Mouse (Mus musculus): ENCODE measurements around the gene Samm50. TPM values are rescaled to one million over a fixed set of nuclear protein-coding genes. Genes with fewer than 3 reads are reported as not detected.
A peak's percentile ranks its signal among the peaks of the same experiment; 100 is the strongest.

Gene Samm50
- total RNA-seq, 2 experiments from 2014 or later: 93.6 to 102 TPM

DNA sequence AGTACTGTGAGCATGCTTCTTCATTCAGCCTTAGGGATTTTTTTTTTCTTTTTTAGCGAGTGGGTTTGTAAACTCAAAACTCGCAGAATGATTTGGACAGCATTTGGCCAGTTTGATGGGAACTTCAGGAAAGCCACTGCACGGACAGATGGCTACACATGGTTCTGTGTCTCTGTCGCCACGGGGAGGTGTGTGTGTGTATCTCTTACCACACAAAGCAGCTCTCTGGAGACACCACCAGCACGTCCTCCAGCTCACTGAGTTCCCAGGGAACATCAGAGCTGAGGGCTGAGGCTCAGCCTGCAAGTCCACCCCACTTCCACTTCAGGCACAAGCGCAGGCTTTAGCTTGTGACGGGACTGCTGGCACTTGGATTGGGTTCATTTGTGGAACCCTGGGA is 62.3 kb downstream of the Samm50 start:
- no peak for DNase-seq (ENCODE audit: low spot score in 2 of 2)
- Histone ChIP-seq H3K4me3 (no peak overlapping the region), H3K27ac (peak overlapping the region; percentile 93)
- TF ChIP-seq CTCF (conservative IDR thresholded peaks at IDR 0.05): no peak

DNA sequence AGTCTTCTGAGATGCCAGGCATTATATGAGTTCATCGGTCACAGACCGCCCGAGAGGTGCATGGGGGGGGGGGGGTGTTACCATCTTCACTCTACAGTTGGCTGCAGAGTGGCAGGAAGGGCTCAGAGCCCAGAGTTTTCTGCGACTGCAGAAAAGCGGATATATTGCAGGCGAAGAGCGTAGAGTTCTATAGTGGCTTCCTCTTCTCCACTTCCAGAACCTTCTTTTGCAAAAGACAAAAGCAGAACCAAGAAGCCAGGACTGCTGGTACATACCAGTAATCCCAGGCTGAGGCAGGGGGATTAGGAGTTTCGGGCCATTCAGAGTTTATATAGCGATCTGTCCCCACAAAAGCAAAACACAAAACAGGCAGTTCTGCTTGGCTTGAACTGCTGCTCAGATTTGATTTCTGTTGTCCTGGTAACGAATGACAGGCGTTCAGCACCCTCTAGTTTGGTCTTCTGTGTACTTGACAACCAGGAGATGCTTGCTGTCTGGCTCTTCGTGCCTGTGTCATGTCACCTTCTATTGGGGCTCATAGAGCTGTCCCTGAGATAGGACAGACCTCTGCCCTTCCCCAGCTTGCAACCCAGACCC is 64.3 kb downstream of the Samm50 start:
- no peak for TF ChIP-seq CTCF (conservative IDR thresholded peaks at IDR 0.05)
- DNase-seq (ENCODE audit: low spot score in 2 of 2): peak; percentile 32 to 61

DNA sequence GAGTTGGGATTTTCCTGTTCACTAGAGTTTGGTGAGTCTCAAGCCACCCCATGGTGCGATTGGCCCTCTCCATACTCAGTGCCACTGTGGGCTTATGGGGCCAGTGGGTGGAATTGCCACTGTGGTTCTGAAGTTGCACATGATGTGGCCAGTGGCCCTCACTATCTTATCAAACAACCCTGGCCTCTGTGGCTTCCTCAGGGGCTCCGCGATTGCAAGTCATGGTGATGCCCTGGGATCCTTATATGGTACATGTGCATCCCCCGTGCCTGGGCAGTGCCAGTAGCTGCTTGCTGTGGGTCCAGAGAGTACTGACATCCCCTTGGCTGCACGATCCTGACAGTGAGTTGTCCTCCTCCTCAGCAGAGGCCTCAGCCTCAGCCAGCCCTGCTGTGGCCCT is 64.8 kb downstream of the Samm50 start:
- Histone ChIP-seq H3K4me3 (peak overlapping the region; percentile 11; the same call in 1 of the 2 replicates), H3K27ac (peak overlapping the region; percentile 93)
- TF ChIP-seq CTCF (conservative IDR thresholded peaks at IDR 0.05): no peak
- DNase-seq (ENCODE audit: low spot score in 2 of 2): no peak

More for the DNA sequence above, 64.3 kb downstream of the Samm50 start:
- Histone ChIP-seq H3K4me3 (no peak overlapping the region; the same call in 1 of the 2 replicates), H3K27ac (peak overlapping the region; percentile 93)

DNA sequence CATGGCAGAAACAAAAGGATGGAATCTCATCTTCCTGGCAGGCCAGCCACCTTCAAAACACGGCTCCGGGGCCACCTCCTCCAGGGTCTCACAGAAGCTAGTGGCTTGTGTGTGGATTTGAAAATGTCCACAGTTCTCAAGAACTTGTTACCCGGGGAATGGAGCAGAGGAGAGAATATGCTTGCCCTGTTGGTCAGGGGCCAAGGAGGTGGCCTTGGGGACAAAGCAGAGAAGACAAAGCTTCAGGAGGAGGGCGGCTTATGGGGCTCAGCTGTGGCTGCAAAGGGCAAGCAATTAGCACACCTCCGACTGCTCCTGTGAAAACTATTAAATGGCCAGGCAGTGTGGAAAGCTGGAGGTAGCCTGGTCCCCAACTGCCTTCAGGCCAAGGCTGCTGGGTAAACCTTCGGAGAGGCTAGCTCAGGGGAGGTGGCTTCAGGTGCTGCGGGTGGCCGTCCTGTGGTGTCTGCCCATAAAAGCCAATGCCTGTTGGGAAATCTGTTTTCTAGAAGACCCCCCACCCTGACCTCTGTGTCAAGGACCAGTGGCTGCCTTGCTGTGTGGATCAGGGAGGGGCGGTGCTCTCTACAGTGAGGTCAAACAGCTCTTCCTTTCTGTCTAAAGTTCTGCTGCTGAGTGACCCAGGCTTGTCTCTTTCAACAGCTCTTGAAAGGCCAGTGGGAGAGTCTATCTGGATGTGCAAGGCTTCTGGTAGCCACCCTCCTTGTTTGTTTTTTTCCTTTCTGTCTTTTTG is 66.7 kb downstream of the Samm50 start:
- Histone ChIP-seq H3K27ac (peak overlapping the region; percentile 93), H3K4me3 (no peak overlapping the region)
- no peak for DNase-seq (ENCODE audit: low spot score in 2 of 2)
- no peak for TF ChIP-seq CTCF (conservative IDR thresholded peaks at IDR 0.05)

DNA sequence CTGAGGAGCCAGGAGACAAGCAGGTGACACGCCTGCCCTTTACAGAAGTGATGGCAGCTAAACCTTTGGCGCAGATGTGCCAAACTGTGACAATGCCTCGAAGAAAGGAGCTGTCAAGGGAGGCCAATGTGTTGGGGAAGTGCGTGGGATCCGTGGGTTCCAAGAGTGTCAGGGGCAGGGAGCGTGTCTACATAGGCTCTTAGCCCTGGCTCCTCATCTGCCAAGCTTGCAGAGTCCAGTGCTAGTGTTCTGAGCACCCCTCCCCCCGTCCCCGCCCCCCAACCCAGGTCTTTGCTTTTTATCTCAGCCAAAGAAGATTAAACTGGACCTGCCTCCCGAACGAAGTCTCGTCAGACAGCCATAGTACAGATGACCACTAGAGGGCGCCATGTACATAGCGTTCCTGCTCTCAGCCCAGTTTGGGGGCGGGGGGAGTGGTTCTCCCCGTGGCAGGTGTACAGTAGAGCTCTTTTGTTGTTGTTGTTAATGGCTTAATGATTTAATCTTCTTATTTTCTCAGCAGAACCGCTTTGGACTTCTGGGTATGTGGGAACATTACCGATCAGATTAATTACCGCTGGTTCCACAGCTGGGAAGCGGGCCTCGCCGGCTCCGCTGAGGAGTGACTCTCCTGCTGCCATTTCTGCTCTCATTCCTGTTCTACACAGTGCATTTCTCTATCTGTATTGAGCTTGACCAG is 68.2 kb downstream of the Samm50 start:
- Histone ChIP-seq H3K4me3 (peak overlapping the region; percentile 49), H3K27ac (peak overlapping the region; percentile 79)
- DNase-seq (ENCODE audit: low spot score in 2 of 2): peak; percentile 80 to 92
- peak; percentile 89 for TF ChIP-seq CTCF (conservative IDR thresholded peaks at IDR 0.05)

DNA sequence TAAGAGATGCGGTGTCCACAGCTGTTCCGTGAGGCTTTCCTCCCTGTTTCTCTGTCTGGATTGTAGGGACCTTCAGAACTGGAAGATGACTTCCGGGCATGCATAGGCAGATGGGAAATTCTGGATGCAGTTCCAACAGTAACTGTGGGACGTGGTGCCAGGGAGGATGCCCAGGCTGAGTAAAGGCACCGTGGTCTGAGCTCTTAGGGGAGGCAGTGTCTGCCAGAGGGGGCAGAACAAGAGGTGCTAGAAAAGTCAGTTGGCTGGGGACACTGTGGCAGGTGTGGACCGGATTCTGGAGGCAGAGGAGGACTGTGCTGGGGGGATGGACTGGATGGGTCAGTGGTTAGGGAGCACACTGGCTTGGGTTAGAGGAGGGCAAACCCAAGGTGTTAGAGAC is 70.6 kb downstream of the Samm50 start:
- DNase-seq (ENCODE audit: low spot score in 2 of 2): no peak
- H3K27ac ChIP-seq: no peak overlapping the region
- H3K4me3 ChIP-seq: no peak overlapping the region
- no peak for TF ChIP-seq CTCF (conservative IDR thresholded peaks at IDR 0.05)

DNA sequence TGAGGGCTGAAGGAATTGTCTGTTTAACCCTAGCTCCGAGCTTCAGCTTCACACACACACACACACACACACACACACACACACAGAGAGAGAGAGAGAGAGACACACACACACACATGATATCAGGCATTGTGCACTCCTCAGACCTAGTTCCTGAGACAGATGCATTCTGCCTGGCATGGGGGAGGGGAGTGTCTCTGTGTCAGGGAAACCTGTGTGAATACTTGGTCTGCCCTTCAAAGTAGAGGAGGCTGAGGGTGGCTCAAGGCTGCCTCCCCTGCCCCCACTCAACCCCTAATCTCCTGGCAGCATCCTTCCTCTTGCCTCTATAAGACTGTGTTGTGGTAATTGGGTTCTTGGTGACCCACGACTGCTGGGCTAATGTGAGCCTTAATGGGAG is 71.5 kb downstream of the Samm50 start:
- no peak for DNase-seq (ENCODE audit: low spot score in 2 of 2)
- TF ChIP-seq CTCF (conservative IDR thresholded peaks at IDR 0.05): no peak
- H3K4me3 ChIP-seq: no peak overlapping the region
- H3K27ac ChIP-seq: no peak overlapping the region

DNA sequence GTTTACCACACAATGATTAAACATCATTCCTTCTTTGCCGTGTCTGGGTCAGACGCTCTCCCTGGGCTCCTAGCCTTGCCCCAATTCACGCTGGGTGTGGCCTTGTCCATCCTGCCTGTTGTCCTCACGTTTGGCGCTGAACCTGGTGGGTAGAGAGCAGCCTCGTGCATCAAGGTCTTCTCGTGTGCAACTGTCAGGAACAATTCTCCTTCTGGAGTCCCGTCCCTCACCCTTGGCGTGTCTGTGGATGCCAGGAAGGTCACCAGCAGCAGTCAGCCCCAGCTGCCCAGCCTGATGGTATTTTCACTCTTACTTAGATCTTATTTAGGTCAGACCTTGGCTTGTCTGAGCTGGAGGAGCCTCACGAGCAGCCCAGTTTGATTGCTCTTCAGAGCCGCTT is 73.1 kb downstream of the Samm50 start:
- TF ChIP-seq CTCF (conservative IDR thresholded peaks at IDR 0.05): no peak
- peak overlapping the region; percentile 28; the same call in 1 of the 2 replicates for H3K27ac ChIP-seq
- no peak for DNase-seq (ENCODE audit: low spot score in 2 of 2)
- H3K4me3 ChIP-seq: no peak overlapping the region

DNA sequence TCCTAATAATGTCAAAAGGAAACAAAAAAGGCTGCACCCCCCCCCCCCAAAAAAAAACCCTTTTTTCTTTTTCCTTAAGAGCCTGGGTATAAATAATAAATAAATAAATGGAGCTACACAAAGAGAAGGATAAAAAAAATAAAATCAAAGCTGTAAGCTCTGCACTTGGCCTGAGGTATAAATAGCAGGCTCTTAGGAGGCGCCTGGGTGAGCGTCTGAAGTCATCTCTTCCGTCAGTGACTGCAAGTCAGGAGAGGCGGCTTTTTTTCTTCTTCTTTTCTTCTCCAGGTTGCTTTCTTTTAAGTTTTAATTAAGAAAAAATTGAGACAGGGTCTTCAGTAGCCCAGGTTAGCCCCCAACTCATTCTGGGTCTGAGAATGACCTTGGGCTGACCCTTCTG is 74.2 kb downstream of the Samm50 start:
- H3K27ac ChIP-seq: 0 out of 2 replicates have a peak overlapping the region, but pooled peaks have one; percentile 28
- DNase-seq (ENCODE audit: low spot score in 2 of 2): no peak
- no peak for TF ChIP-seq CTCF (conservative IDR thresholded peaks at IDR 0.05)
- no peak overlapping the region for H3K4me3 ChIP-seq

Small RNA genes lying within 50 kb of the gene (microRNA-seq; reads per million reads assigned to microRNA genes)
- gene Mir6392: 0 to 0.18 reads per million in 2 experiments

Other genes with a start within 250 kb of the Samm50 start
- 1 to 10 TPM; 4.9 to 6.4 TPM for gene Efcab6, start 126.9 kb upstream of the Samm50 start, total RNA-seq (2021)
- gene Sult4a1, start 86.5 kb upstream of the Samm50 start, total RNA-seq (2021): 100 to 1,000 TPM; 315 to 350 TPM
- gene Pnpla5, start 69.1 kb upstream of the Samm50 start, total RNA-seq (2021): not detected
- 1 to 10 TPM; 7.3 to 8.1 TPM for gene Pnpla3, start 24.4 kb upstream of the Samm50 start, total RNA-seq (2021)
- 10 to 100 TPM; 29.9 to 34.0 TPM for gene Parvb, start 39.8 kb downstream of the Samm50 start, total RNA-seq (2021)
- gene Parvg, start 131.8 kb downstream of the Samm50 start, total RNA-seq (2021): 10 to 100 TPM; 20.9 to 26.6 TPM